Mouse (Mus musculus) olfactory bulb, adult 2 months (tissue): ENCODE data around the gene Tm7sf3.

ENCODE experiments used
- CTCF ChIP-seq: fragments of 200-500 bp; IDR thresholded peaks from 2 replicates; pipeline ENCODE4 v1.5.1; 2012; ENCODE audit warnings: low read depth, mild to moderate bottlenecking, low read length, moderate library complexity; ENCODE audit not compliant: insufficient read depth
- POLR2A ChIP-seq: fragments of 200-500 bp; IDR thresholded peaks from 2 replicates; pipeline ENCODE4 v1.6.1; 2012; ENCODE audit warnings: mild to moderate bottlenecking, low read depth, low read length, moderate library complexity; ENCODE audit not compliant: insufficient read depth

DNA sequence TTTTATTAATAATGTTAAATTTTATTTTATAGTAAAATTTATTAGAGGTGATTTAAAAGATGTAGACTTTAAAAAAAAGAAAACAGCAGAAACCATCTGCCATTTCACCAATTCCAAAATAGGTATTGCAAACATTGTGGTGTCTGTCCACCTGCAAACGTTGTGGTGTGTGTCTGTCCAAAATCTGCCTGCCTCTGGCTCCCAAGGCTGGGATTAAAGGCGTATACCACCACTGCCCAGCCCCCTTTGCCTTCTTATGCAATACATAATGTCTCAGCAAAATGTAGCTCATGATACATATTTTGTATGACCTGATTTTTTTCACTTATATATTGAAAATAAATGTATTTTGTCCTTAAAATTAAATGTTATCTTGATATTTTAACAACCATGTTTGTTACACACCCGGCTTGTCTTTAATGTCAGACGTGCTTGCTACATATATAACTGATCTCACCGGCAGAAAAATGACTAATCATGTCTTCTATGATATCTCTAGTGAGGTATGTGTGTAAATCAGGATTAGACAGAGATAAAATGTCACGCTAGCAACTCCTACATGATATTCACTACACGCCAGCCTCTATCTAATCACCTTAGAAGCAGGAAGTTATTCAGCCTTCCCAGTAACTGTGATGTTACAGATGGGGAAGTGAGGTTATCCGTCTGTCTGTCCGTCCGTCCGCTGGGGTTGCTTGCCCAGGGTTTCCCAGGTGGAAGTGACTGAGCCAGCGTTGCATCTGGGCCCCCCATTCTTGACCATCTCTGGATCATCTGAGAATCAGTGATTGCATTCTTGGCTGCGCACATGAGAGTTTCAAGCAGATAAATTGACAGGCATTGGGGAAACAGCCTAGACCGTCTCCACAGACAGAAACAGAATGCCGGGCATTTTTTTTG, 28.6 kb upstream of the Tm7sf3 start:
- no peak for TF ChIP-seq CTCF
- no peak for TF ChIP-seq POLR2A
